Mouse (Mus musculus) adrenal gland, adult 8-10 months (tissue): ENCODE measurements around the gene Cttnbp2nl. TPM values are rescaled to one million over a fixed set of nuclear protein-coding genes. Genes with fewer than 3 reads are reported as not detected.

Experiments
- DNase-seq: peaks from one replicate; pipeline ENCODE4 v3.0.0; 2022
- total RNA-seq, 4 experiments: library from RNA; stranded (reverse); gene quantifications; 2 replicates each; pipeline ENCODE4 v1.2.4; 2022

Cttnbp2nl gene
- total RNA-seq, 4 experiments from 2014 or later: 15.7 to 29.3 (median 20.8) TPM

DNA sequence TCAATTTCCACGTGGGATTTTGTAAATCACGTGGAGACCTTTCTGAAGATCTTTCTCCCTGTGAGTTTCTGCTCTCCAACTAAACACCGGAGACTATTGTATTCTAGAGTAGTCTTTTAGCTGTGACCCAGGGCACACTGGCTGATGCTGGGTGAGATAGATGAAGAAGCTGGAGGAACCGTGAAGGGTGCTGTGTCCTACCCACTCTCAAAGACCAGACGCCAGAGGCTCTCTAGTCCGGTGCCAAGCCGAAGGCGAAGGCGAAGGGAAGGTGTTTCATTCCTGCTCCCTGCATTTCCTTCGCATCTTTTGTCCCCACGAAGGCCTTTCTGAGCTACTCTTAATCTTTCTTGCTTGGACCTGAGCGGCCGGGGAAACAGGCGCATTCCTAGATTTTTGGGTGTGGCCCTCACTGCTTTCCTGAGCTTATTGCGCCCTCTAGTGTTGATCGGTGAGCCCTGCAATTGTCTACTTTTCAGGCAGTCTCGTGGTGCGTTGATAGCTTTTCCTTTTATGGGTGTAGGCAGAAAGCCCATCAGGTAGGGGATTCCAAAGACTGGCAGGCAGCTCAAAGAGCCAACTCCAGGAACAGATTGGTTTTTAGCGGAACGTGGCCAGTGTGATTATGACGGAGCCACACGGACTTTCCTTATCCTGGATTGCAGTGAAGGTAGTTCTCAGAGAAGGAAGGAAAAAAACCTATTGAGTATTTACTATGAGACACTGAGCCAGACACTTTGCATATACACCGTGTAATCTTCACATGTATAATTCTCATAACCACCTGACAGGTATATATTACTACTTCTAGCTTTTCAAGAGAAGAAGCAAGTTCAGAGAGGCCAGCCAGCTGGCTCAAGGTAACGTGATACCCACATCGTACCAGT, 5.9 kb upstream of the Cttnbp2nl start:
- peak; percentile 72 for DNase-seq

DNA sequence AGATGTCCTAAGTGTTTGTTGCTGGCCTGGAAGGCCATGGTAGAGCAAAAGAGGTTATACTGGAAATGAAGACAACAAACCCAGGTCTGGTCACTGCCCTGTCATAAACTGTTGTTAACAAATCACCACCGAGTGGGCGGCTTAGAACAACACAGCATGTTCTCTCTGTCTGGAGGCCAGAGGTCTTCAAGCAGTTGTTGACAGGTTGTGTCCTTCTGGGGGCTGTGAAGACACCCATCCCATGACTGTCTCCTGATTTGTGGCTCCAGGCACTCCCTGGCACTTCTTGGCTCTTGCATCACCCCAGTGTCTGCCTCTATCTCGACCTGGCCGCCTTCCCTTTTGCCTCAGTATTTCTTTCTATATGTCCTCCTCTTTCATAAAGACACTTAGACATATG, 2.7 kb upstream of the Cttnbp2nl start:
- no peak for DNase-seq

DNA sequence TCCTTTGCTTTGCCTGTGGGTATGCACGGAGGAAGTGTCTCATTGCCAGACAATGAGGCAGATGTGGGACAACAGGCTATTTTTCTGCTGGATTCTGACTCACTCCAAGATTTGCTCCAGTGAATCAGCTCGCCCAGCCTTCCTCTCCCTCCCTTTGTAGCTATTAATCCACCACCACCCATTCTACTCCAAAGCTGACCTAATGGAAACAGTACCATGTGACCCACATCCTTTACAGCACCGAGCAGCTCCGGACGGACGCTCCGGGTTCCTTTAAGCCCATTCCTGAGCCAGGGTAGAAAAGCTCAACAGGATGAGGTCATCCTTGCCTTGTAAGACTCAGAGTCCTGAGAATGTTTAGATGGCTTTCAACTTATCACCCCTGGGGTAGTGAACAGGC, 2.0 kb upstream of the Cttnbp2nl start:
- DNase-seq: peak; percentile 82

DNA sequence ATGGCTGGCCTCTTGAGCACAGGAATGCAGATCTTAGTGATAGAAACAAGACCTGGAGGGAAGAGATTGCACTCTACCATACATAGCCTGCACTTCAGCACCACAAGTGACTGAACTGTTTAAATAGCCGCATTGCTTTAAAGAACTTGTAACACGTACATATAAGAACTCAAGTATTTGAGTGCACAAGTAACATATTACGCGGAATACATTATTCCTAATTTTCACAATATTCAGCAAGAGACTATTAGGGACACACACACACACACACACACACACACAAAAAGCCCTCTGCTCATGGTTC, 704 bp upstream of the Cttnbp2nl start:
- DNase-seq: no peak

DNA sequence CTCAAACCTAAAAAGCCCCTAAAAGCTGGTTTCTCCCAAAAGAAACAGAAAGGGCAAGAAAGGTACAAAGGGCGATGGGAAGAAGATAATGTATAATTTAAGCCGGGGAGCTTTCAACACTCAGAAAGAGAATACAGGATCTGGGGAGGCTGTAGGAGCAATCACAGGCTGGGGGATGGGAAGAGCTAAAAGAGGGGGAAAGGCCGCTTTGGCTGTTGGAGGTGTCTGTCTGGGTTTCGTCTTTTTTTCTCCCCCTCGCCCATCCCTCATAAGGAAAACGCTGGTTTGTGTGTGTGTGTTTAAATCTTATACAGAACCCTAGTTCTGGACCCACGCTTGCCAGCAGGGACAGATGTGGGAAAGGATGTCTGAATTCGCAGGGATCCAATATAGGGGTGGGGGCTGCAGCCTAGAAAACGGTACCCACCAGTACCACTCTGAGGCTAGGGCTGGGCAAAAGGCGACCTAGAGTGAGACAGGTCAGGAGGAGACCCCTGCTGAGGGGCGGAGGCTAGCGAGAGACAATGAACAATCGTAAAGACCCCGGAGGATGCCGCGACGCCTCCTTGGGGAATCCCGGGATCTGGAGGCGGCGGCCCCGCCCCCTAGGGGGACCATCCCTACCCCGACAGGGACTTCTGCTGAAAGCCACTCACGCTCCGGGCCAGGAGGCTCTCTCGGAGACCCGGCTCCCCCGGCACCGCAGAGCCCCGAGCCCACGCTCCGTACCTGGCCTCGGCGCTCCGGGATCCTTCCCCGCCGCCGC, 592 bp downstream of the Cttnbp2nl start:
- DNase-seq: no peak

DNA sequence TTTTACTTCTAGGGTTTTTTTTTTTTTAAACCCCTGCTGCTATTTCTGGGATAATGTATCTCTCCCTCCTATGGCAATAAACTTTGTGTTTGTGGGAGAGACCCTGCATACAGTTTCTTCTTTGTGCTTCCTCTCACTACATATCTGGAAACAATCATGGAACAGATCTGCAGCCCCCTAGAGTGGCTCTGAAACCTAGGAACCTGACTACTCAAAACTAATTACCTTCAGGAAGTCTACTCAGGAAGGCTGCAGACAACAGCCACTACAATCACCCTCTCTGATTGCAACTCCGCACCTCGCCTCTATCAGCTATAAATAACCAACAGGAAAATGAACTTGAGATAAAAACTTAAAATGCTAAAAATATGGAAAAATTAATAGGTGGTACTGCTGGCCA, 1.8 kb downstream of the Cttnbp2nl start:
- DNase-seq: no peak

DNA sequence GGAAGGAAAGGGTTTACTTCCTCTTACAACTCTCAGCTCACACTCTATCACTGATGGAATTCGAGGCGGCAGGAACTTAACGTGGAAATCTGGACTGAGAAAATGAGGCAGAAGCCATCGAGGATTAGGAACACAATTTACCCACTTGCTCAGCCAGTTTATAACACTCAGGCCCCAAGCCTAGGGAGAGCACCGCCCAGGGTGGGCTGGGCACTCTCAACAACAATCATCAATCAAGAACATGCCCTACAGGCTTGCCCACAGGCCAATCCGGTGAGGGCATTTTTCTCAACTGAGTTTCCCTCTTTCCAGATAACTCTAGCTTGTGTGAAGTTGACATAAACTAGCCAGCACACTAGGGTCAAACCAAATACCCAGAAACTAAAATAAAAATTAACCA, 3.1 kb downstream of the Cttnbp2nl start:
- no peak for DNase-seq

DNA sequence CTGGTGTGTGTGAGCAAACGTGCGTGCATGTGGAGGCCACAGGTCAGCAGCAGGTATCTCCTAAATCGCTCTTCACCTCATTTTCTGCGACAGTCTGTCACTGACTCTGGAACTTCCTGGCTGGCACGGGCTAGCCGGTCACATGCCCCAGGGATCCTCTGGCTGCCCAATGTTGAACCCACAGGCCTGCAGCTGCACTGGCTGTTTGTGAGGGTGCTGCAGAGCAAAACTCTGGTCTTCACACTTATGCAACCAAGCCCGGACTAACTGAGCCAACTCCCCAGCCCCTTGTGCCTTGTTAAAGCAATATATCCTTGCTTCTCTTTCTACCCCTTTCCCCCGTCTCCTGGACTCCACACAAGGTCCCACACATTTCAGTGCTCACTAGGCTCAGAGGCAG, 5.3 kb downstream of the Cttnbp2nl start:
- peak; percentile 38 for DNase-seq

DNA sequence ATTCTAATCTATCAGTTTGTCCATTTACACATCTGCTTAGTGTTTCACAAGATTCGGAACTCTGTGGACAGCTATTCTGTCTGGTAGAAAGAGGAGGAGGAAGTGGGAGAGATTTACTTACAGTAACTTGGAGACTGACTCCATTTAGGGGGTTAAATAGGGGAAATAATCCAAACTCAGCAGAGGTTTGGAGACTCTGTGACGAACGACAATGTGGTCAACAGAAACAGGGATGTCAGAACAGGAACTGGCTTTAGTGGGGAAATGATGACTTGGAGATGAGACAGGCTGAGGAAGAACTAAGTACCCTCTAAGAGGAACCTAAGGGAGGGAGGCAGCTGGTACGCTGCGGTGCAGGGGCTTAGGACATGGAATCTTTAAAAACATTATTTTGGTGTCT, 6.1 kb downstream of the Cttnbp2nl start:
- no peak for DNase-seq

DNA sequence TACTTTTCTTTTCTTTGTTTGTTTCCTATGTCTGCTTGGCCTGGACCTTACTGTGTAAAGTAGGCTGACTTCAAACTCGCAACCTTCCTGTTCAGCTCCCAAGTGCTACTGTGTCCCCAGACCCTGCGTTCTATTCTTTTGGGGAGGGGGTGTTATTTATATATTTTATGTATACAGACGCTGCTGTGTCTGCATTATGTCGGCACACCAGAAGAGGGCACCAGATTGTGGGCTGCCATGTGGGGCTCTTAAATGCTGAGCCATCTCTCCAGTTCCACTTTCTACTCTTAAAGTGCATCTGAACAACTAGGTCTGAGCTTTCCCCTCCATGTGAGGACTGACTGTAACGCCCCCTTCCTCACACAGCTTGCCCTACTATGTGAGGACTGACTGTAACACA, 9.2 kb downstream of the Cttnbp2nl start:
- DNase-seq: no peak

DNA sequence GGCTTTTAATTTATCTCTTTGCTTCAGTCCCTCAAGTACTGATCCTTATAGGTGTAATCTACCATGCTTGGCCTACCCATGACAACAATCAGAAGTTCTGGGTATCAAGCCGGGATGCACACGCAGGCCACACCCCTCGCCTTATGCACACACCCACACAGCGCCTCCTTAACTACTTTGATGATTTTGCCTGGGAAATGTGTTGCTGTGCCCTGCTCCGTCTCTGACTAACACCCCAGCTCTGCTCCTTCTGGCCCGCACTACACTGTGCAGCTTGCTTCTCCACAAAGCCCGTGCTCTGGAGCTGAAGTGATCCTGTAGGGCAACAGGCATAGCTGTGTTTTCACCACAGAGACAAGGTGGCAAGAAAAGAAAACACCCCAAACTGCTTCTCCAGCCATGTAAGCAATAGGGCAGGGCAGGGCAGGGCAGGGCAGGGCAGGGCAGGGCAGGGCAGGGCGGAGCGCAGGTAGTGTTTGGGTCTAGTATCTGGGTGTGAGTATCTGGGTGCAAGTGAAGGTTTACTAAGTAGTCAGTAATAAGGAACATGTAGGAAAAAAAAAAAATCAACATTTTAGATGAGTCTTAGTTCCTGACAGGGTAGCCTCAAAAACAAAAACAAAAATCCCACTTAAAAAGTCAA, 11.8 kb downstream of the Cttnbp2nl start:
- no peak for DNase-seq

DNA sequence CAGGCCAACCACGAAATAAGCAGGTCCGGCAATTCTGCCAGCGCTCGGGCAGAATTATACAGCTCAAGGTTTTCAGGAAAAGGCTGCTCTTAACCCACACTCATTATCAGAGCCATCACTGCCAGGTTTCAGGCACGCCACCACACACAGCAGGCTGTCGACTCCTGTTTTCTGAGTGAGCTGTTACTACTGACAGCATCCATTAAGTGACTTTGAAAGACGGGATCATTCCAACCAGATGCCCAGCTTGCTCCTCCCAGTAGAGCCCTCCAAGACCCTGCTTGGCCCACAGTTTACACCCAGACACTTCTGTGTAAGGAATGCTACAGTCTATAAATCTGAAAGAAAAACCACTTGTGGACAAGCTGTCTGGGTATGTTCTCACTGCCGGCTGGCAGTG, 12.9 kb downstream of the Cttnbp2nl start:
- no peak for DNase-seq

DNA sequence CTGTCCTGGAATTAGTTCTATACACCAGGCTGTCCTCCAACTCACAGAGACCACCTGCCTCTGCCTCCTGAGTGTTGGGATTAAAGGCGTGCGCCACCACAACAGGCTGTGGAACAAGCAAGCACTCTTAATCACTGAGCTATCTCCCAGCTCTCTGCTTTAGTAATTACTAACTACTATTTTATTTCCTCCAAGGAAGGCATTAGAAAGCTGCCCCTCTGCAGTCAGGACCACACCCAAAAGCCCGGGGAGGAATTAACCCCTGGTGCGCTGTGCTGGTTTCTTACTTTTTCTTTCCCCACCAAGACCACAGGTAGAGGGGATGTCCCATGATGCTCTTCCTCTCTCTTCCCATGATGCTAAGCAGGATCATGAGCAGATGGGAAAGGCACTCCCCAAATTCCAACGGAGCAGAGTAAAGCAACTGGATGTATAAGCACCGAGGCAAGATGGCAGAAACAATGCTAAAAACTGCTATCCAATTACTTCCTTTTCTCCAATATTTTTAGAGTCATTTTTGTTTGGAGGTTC, 15.6 kb downstream of the Cttnbp2nl start:
- no peak for DNase-seq

DNA sequence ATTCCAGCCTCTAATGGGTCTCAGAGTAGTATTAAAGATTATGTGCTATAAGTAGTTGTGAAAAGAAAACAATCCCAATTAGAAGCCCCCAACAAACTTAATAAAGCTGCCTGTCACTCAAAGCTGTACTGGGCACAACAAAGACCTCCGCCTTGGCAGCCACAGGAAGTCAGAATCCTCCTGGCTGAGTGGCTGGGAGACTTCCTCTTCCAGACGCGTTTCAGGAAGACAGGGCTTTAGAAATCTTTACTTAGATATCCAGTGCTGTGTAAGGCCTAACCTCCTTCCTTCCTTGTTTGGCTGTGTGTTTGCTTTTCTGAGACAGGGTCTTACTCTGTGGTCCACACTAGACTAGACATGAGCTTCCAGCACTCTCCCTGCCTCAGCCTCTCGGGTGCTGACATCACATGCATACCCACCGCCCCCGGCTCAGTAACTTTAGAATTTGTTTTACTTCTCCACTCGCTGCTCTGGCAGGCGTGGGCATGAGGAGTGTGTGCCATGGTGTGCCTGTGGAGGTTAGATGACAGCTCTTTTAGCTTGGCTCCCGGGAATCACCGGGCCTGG, 16.6 kb downstream of the Cttnbp2nl start:
- DNase-seq: no peak

DNA sequence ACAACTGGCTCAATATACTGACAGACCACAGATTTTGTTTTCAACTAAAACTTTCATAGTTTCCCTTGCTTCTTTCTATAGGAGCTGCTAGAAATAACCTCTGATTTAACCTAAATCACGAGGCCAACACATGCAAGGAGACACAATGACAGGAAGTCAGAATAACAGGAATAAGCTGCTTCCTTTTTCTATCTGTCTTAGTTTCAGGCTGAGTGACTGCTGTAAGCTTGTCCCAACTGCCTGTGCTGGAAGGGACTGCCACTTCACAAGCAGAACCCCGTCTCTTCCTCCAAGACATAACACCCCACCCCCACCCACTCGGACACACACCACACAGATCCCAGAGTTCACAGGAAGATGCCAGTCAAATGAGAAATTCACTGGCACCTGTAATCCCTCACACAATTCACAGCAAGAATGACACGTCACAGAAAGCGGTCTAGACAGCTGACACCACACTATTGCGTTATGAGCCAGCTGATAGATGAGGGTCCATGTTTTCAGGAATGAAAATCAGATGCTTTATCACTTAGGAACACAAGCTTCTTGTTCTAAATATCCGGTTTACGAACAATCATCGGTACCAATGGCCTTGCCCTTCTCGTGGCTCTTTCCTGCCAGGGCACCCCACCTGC, 29.5 kb downstream of the Cttnbp2nl start:
- no peak for DNase-seq

DNA sequence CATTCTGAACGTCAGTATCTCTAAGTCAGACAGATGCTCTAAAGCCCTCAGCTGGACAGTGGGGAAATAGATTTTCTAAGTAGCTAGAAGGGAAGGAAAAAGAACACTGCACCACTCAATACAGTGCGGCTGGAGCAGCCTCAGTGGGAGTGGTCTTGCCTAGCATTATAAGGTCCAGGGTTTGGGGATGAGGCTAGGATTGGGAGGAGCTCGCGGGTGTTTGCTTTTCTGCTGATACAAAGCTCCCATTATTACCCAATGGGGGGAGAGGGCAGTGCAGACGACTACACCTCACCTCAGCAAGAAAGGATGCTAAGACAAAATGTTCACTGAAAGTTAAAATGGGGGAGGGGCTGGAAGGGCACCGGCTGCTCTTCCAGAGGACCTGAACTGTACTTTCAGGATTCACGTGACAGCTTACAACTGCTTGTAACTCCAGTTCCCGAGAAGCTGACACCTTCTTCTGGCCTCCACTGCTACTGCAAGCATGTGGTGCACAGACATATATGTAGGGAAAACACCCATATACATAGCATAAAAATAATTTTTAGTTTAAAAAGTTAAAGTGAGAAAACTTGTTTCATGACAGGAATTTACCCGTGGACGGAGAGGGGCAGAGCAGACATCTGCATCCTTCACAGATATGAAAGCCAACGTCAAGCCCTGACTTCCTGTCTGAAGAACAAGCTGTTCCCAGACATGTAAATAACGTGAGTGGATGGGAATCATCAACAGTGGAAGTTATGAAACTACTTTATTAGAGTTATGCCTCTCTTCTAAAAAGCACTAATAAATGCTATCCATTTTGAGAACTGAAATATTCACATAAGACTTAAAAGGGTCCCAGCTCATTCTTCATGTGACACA, 32.9 kb downstream of the Cttnbp2nl start:
- DNase-seq: no peak

DNA sequence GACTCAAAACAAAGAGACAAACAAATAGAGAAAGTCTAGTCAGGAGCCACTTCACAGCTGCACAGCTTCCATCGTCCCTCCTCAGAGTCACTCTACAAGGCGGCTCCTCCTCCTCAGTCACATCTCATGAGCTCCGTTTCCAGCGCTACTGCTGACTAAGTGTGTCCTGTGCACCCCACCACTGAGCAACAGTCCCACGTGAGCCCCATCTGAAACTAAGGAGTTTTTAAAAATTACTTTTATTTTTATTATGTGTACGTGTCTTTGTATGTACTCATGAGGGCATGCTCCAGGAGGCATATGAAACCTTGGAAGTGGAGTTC, 34.2 kb downstream of the Cttnbp2nl start:
- no peak for DNase-seq

DNA sequence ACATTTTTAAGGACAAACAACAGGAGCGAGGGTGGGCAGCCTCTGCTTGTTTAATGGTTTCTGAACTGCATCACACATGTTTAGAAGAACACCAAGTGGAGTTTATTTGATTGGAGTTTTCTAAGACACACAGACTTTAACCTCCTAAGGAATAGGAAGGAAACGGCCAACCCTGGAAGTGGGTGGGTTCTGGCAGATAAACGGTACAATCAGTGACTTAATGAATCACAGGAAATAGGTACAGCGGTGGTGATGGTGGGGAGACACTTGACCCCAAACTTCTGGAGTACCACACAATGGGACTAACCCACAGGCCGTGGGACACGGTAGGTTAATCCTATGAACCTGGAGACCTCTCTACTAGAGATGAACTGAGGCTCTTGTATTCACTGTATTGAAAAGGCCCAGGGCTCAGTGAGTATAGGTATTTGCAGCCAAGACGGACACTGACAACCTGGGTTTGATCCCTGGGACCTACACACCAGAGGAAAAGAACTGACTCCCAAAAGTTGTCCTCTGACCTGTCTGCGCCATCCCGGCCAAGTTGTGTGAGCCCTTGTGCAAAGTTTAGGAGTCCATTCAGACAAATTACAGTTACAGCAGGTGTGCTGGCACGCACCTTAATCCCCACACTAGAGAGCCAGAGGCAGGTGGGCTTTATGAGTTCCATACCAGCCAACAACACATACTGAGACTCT, 34.7 kb downstream of the Cttnbp2nl start:
- DNase-seq: no peak

DNA sequence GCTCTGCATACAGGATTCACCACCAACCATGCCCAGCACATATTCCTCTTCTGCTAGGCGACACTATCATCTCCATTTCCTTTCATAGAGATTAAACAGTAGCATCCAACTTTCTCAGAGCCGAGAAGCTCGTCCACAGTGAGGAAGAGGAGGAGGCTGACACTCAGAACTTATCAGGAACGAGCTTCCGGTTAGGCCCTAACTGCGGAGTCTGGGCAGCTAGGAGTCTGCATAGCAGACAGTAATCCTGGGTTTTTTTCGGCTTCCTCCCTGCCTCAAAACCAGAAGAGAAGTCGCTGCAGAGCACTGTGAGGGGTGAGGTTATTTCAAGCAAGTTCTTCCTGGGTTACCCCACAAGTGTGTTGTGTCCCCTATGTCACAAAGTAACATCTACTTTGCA, 35.6 kb downstream of the Cttnbp2nl start:
- no peak for DNase-seq

DNA sequence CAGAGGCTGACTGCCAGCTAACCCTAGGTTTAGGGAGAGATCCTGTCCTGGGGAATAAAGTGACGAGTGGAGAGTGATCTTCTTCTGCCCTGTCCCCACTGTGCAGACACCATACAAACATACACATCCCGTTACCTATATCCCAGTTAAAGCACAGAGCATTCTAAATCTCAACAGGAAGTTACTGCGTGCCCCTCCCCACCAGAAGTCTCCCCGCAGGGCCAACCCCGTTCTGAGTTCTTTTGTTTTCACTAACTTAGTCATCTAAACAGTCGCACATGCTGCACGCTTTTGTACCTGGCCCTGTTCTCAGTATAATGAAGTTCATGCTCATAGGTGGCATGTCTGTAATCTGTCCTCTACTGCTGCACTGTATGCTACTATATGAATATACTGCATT, 36.7 kb downstream of the Cttnbp2nl start:
- no peak for DNase-seq

DNA sequence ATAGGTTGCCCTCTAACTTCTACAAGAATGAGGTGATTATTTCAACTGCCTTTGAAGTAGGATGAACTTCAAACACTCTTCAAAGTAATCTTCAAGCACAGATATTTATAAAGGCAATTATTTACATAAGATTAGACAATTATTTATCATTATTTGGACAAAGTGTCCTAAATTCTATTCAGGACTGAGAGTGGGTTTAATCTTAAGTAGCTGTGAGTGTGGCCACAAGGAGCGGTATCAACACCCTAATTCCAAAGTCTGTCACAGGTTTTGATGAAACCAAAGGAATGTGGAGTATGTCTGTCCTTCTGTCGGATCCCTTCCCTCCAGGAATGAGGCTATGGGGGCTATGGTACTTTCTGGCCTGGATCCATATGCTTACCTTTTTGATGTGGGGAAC, 38.0 kb downstream of the Cttnbp2nl start:
- DNase-seq: no peak
